Mouse (Mus musculus) hindbrain, embryonic 16.5 days (tissue): ENCODE results near the gene Avpi1. TPM values are rescaled to one million over a fixed set of nuclear protein-coding genes. Genes with fewer than 3 reads are reported as not detected.

Experiments used
- ATAC-seq: fragments of 200-750 bp; cut with Nextera tagmentation; 2 replicates; pipeline ENCODE4 v1.8.0; 2017; ENCODE audit warnings: moderate TSS enrichment, moderate library complexity
- H3K27ac ChIP-seq: fragments of 300-500 bp; sonication (generic); 2 replicates; pipeline ENCODE4 v1.5.1; 2014; ENCODE audit warnings: low read depth, mild to moderate bottlenecking, control low read depth, low read length, moderate library complexity
- H3K27me3 ChIP-seq: fragments of 300-500 bp; sonication (generic); replicated peaks from 2 replicates; pipeline ENCODE4 v1.6.1; 2014; ENCODE audit warnings: low read length; ENCODE audit not compliant: control insufficient read depth, insufficient read depth
- H3K36me3 ChIP-seq: fragments of 300-500 bp; sonication (generic); 2 replicates; pipeline ENCODE4 v1.6.1; 2014; ENCODE audit warnings: mild to moderate bottlenecking, low read length, moderate library complexity, mixed read lengths; ENCODE audit not compliant: control insufficient read depth, insufficient read depth
- H3K4me1 ChIP-seq: fragments of 300-500 bp; sonication (generic); 2 replicates; pipeline ENCODE4 v1.6.1; 2014; ENCODE audit warnings: low read depth, low read length; ENCODE audit not compliant: control insufficient read depth, insufficient read depth
- H3K4me2 ChIP-seq: fragments of 300-500 bp; sonication (generic); 2 replicates; pipeline ENCODE4 v1.6.1; 2014; ENCODE audit warnings: mild to moderate bottlenecking, low read length, control low read depth, moderate library complexity
- H3K4me3 ChIP-seq: fragments of 300-500 bp; sonication (generic); 2 replicates; pipeline ENCODE4 v1.5.1; 2014; ENCODE audit warnings: mild to moderate bottlenecking, low read length, control low read depth, moderate library complexity
- H3K9ac ChIP-seq: fragments of 300-500 bp; sonication (generic); 2 replicates; pipeline ENCODE4 v1.6.1; 2014; ENCODE audit warnings: low read depth, mild to moderate bottlenecking, control low read depth, low read length, moderate library complexity
- H3K9me3 ChIP-seq: fragments of 300-500 bp; sonication (generic); 2 replicates; pipeline ENCODE4 v1.6.1; 2014; ENCODE audit warnings: mild to moderate bottlenecking, low read length, moderate library complexity; ENCODE audit not compliant: control insufficient read depth
- WGBS: fragments of 180-500 bp; shearing (Covaris S2); extraction: QIAGEN DNeasy Blood & Tissue Kit; methylation state at CpG from one replicate; pipeline ENCODE4 v1.1.7; 2014; 5-methylcytosine and 5-hydroxymethylcytosine counted together
- polyA plus RNA-seq: library from polyadenylated mRNA; unstranded; fragments of >200 nt; fragmentation: Nextera tagmentation; extraction: Ambion mirVana; gene quantifications from 2 replicates; pipeline ENCODE4 v1.2.1, GENCODE M21; 2015

Avpi1 gene
- polyA plus RNA-seq, 1 experiment from 2014 or later = 12.2 TPM

DNA sequence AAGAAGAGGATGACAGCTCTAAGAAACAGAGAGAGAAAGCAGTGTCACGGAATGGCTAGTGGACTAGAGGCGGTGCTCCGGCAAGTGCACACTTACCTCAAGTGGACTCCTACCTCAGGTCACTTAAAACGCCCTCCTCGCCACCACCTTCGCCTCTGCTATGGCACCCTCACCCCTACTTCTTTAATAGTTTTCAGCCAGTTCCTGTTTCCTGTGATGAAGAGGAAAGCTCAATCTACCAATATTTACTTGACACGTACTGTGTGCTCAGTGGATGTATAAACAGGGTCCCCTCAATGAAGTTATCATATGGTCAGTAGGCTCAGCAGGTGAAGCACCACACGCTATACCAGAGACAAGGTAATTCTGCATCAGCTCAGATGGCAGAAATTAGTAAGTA is 50.3 kb downstream of the Avpi1 start:
- no peak for ATAC-seq
- H3K9me3 ChIP-seq = no peaks in the 10 kb centered on the region
- no peak overlapping the region for H3K4me2 ChIP-seq
- H3K4me1 ChIP-seq = no peaks in the 10 kb centered on the region
- no peak overlapping the region for H3K9ac ChIP-seq
- no peak overlapping the region for H3K27ac ChIP-seq
- WGBS = 97% methylated on average over 8 of the region's 8 CpGs
- peaks cover 16% of the 10 kb centered on the region for H3K36me3 ChIP-seq
- H3K4me3 ChIP-seq = no peak overlapping the region
- no peaks in the 10 kb centered on the region for H3K27me3 ChIP-seq

- Histone ChIP-seq H3K9ac (no peak overlapping the region), H3K36me3 (peaks cover 18% of the 10 kb centered on the region), H3K27me3 (no peaks in the 10 kb centered on the region), H3K4me2 (no peak overlapping the region), H3K27ac (no peak overlapping the region), H3K4me3 (no peak overlapping the region), H3K9me3 (no peaks in the 10 kb centered on the region), H3K4me1 (no peaks in the 10 kb centered on the region)
- ATAC-seq = no peak
- 88% methylated on average over 16 of the region's 16 CpGs for WGBS
These were observed 52.9 kb downstream of the Avpi1 start for GRCm38 (mm10) chr19:42075992-42076391.

DNA sequence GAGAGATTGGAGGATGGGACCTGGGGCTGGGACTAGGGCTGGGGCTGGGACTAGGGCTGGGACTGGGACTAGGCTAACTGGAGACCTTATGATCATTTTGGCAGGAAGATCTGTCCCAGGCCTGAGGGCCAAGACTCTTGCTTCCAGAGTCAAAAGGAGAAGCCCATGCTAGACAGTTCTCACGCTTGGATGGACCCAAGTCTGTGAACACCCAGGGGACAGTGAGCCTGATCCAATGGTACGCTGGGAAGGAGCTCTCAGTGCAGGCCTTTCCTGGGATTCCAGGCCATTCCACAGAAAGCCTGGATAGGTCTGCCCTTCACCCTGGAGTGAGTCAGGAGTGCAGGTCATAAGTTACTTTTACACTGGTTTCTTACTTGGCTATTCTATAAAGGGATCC is 53.8 kb downstream of the Avpi1 start:
- WGBS = 86% methylated on average over 2 of the region's 2 CpGs
- Histone ChIP-seq H3K36me3 (peaks cover 18% of the 10 kb centered on the region), H3K4me1 (no peaks in the 10 kb centered on the region), H3K4me2 (no peak overlapping the region), H3K4me3 (no peak overlapping the region), H3K27ac (no peak overlapping the region), H3K9me3 (no peaks in the 10 kb centered on the region), H3K27me3 (no peaks in the 10 kb centered on the region), H3K9ac (no peak overlapping the region)
- ATAC-seq = no peak

Other genes with a start within 250 kb of the Avpi1 start
- gene Rrp12, start 232.9 kb downstream of the Avpi1 start, polyA plus RNA-seq = 16.6 and 21.2 TPM in 2 replicates
- 619 and 637 TPM in 2 replicates for gene Pgam1, start 217.1 kb downstream of the Avpi1 start, polyA plus RNA-seq
- gene Exosc1, start 195.6 kb downstream of the Avpi1 start, polyA plus RNA-seq = 52.4 and 55.9 TPM in 2 replicates
- gene Zdhhc16, start 195.6 kb downstream of the Avpi1 start, polyA plus RNA-seq = 91.3 and 91.4 TPM in 2 replicates
- 30.0 and 31.3 TPM in 2 replicates for gene Mms19, start 147.9 kb downstream of the Avpi1 start, polyA plus RNA-seq
- 13.4 and 15.2 TPM in 2 replicates for gene Ubtd1, start 147.3 kb downstream of the Avpi1 start, polyA plus RNA-seq
- gene Ankrd2, start 93.1 kb downstream of the Avpi1 start, polyA plus RNA-seq = 1.1 and 1.5 TPM in 2 replicates
- gene Hoga1, start 83.4 kb downstream of the Avpi1 start, polyA plus RNA-seq = 2.0 and 2.4 TPM in 2 replicates
- gene 4933411K16Rik, start 76.8 kb downstream of the Avpi1 start, polyA plus RNA-seq = not detected in 2 replicates
- gene Morn4, start 42.7 kb downstream of the Avpi1 start, polyA plus RNA-seq = 137 and 139 TPM in 2 replicates
- gene Pi4k2a, start 38.6 kb downstream of the Avpi1 start, polyA plus RNA-seq = 9.6 and 23.9 TPM in 2 replicates
- gene Marveld1, start 18.3 kb upstream of the Avpi1 start, polyA plus RNA-seq = 1.5 and 2.3 TPM in 2 replicates
- 56.4 and 62.4 TPM in 2 replicates for gene Zfyve27, start 34.9 kb upstream of the Avpi1 start, polyA plus RNA-seq
- gene Sfrp5, start 73.2 kb upstream of the Avpi1 start, polyA plus RNA-seq = 2.7 and 3.5 TPM in 2 replicates
- 69.5 and 73.9 TPM in 2 replicates for gene Golga7b, start 118.5 kb upstream of the Avpi1 start, polyA plus RNA-seq